8 mouse cellular contexts compared by ENCODE assay signal in the genomic region with DNA sequence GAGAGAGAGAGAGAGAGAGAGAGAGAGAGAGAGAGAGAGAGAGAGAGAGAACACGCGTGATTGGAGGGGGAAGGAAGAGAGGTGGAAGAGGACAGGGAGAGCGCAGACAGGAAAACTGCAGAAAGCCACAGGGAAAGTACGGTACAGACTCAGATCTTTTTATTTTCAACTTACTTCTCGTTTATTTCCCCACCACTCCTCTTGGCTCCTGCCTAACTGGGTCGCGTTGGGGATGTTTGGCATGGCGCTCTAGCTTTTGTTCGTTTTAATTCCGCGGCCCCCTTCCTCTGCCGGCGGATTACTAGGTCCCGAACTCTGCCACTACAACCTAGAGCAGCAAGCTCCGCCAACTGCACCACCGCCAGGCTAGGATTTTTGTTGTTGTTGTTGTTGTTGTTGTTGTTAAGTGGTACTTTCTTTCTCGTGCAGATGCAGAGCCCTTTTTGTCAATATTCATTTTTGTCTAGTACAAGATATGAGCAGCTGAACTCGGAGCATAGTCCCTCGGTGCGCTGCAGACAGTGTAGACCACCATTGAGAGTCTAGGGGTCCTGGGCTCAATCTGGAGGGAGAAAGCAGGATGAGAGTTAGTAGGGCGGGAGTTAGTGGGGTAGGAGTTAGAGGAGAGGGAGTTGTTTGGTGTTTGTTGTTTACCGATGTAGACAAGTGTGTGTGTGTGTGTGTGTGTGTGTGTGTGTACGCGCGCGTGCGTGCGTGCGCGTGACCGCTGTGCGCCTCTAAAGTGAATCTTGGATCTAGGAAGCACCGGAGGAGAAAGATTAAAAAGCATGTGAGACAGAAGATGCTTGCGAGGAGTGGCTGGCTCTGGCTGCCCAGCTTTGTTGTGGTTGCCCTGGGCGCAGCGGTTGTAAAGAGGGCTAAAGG. TPM values are rescaled to one million over a fixed set of nuclear protein-coding genes. Genes with fewer than 3 reads are reported as not detected.
DNase-seq lines count a peak whose midpoint lies in the region; ATAC-seq and TF ChIP-seq lines count a peak whose summit lies in the region.

No protein-coding gene starts in this region.

- TF ChIP-seq POLR2A in ES-Bruce4 (IDR thresholded peaks at IDR 0.05; ENCODE audit: insufficient read depth, low read length) = no peak

- H3K36me3 ChIP-seq in erythroblast, embryonic 14.5 days (ENCODE audit: control insufficient read depth) = no peaks in the 10 kb centered on the region
- no peaks in the 10 kb centered on the region for H3K36me3 ChIP-seq in ES-Bruce4 (ENCODE audit: control insufficient read depth, insufficient read depth, low read length, poor library complexity, severe bottlenecking)
- no peaks in the 10 kb centered on the region for H3K36me3 ChIP-seq in embryonic facial prominence, embryonic 15.5 days
- no peaks in the 10 kb centered on the region for H3K36me3 ChIP-seq in lung, embryonic 15.5 days

- under 1% methylated on average over 36 of the region's 36 CpGs for WGBS in embryonic facial prominence, embryonic 15.5 days
- WGBS in lung, embryonic 15.5 days = 0% methylated on average over 34 of the region's 36 CpGs

- peak overlapping the region; percentile 47 for H3K4me3 ChIP-seq in erythroblast, embryonic 14.5 days (replicated peaks)
- H3K4me3 ChIP-seq in ES-Bruce4 (ENCODE audit: low read depth, low read length) = peak overlapping the region; percentile 60
- H3K4me3 ChIP-seq in embryonic facial prominence, embryonic 15.5 days (replicated peaks) = peak overlapping the region; percentile 63
- peak overlapping the region; percentile 67 for H3K4me3 ChIP-seq in lung, embryonic 15.5 days

- H3K27me3 ChIP-seq in erythroblast, embryonic 14.5 days (ENCODE audit: control insufficient read depth) = peaks cover 99% of the 10 kb centered on the region
- H3K27me3 ChIP-seq in ES-Bruce4 (ENCODE audit: control insufficient read depth, insufficient read depth, low read length, poor library complexity, severe bottlenecking) = peaks cover 52% of the 10 kb centered on the region
- H3K27me3 ChIP-seq in embryonic facial prominence, embryonic 15.5 days = peaks cover 12% of the 10 kb centered on the region
- H3K27me3 ChIP-seq in lung, embryonic 15.5 days = peaks cover 24% of the 10 kb centered on the region

- DNase-seq in induced T-regulatory cell, adult 2 months (ENCODE audit: low read depth) = peak; percentile 25
- peak; percentile 49 for DNase-seq in testis, postnatal 10 days (ENCODE audit: low spot score)
- no peak for DNase-seq in urinary bladder, postnatal 25 days (ENCODE audit: low spot score)

- peak overlapping the region; percentile 72 for H3K4me2 ChIP-seq in embryonic facial prominence, embryonic 15.5 days (replicated peaks)
- peak overlapping the region; percentile 79 for H3K4me2 ChIP-seq in lung, embryonic 15.5 days

- H3K4me1 ChIP-seq in erythroblast, embryonic 14.5 days (ENCODE audit: control insufficient read depth) = no peaks in the 10 kb centered on the region
- no peaks in the 10 kb centered on the region for H3K4me1 ChIP-seq in ES-Bruce4 (ENCODE audit: control insufficient read depth, insufficient read depth, low read length)
- peaks cover 21% of the 10 kb centered on the region for H3K4me1 ChIP-seq in embryonic facial prominence, embryonic 15.5 days
- H3K4me1 ChIP-seq in lung, embryonic 15.5 days = peaks cover 16% of the 10 kb centered on the region; the same call in 1 of the 2 replicates

- no peak overlapping the region for H3K27ac ChIP-seq in ES-Bruce4 (ENCODE audit: insufficient read depth, low read length)
- H3K27ac ChIP-seq in embryonic facial prominence, embryonic 15.5 days (replicated peaks) = peak overlapping the region; percentile 96
- H3K27ac ChIP-seq in lung, embryonic 15.5 days = peak overlapping the region; percentile 89

- no peak overlapping the region for H3K9ac ChIP-seq in ES-Bruce4 (ENCODE audit: low read depth, poor library complexity, severe bottlenecking)
- H3K9ac ChIP-seq in embryonic facial prominence, embryonic 15.5 days = peak overlapping the region; percentile 44
- H3K9ac ChIP-seq in lung, embryonic 15.5 days = peak overlapping the region; percentile 54

- no peak for TF ChIP-seq EP300 in ES-Bruce4 (IDR thresholded peaks at IDR 0.05; ENCODE audit: insufficient read depth, low read depth, low read length)

- ATAC-seq in erythroblast, adult 5-6 weeks (replicated peaks; ENCODE audit: low FRiP score, poor library complexity, severe bottlenecking) = no peak
- no peak for ATAC-seq in embryonic facial prominence, embryonic 15.5 days (ENCODE audit: insufficient number of reproducible peaks, low FRiP score, low TSS enrichment, low read depth)
- peak; percentile 15; the same call in 1 of the 2 replicates for ATAC-seq in lung, embryonic 15.5 days (ENCODE audit: borderline replicate concordance, extremely low read depth, low FRiP score, low TSS enrichment)

- no peak for TF ChIP-seq CTCF in ES-Bruce4 (IDR thresholded peaks at IDR 0.05; ENCODE audit: low read depth, low read length)

- H3K9me3 ChIP-seq in erythroblast, embryonic 14.5 days (ENCODE audit: control insufficient read depth, low read length) = peaks cover 2% of the 10 kb centered on the region; the same call in 1 of the 2 replicates
- H3K9me3 ChIP-seq in ES-Bruce4 (replicated peaks; ENCODE audit: control insufficient read depth, insufficient read depth, low read length, poor library complexity, severe bottlenecking) = no peaks in the 10 kb centered on the region
- H3K9me3 ChIP-seq in embryonic facial prominence, embryonic 15.5 days (replicated peaks) = no peaks in the 10 kb centered on the region
- no peaks in the 10 kb centered on the region for H3K9me3 ChIP-seq in lung, embryonic 15.5 days

RNA-seq across cellular contexts. Expression of gene Meis2, which starts 0.7 kb away (rescaled TPM):
- polyA plus RNA-seq in erythroblast, embryonic 14.5 days (2012) = not detected in 2 replicates
- total RNA-seq in erythroblast, adult 5-6 weeks (2015; ENCODE audit: low replicate concordance) = 0.63 TPM in 1 of 2 replicates, not detected in the other
- total RNA-seq in erythroblast, adult 5-6 weeks (2017; ENCODE audit: low replicate concordance) = not detected in 2 replicates
- 1.5 and 2.1 TPM in 2 replicates for polyA plus RNA-seq in ES-Bruce4 (2011; ENCODE audit: insufficient read depth, insufficient read length, low read depth, missing spikeins)
- polyA plus RNA-seq in embryonic facial prominence, embryonic 15.5 days (2015; fragmentation: Nextera tagmentation; extraction: Ambion mirVana) = 33.4 and 36.4 TPM in 2 replicates
- polyA plus RNA-seq in lung, embryonic 15.5 days (2015; fragmentation: Nextera tagmentation; extraction: Ambion mirVana) = 24.4 and 25.8 TPM in 2 replicates
